Mouse (Mus musculus): Measurements from ENCODE around the gene Kcnk5.

Kcnk5 gene

GRCm38 (mm10) chr14:20113189-20113961 lies 68.2 kb downstream of the Kcnk5 start:
- no peak for DNase-seq

- DNase-seq, result no peak
These were observed 69.4 kb downstream of the Kcnk5 start for GRCm38 (mm10) chr14:20112218-20112617.

GRCm38 (mm10) chr14:20110945-20111344 lies 70.7 kb downstream of the Kcnk5 start:
- DNase-seq, result no peak

- no peak for DNase-seq
These were observed 75.3 kb downstream of the Kcnk5 start for GRCm38 (mm10) chr14:20106271-20106670.

- DNase-seq, result no peak
These were observed 78.4 kb downstream of the Kcnk5 start for GRCm38 (mm10) chr14:20103207-20103606.

- no peak for DNase-seq
These were observed 83.5 kb downstream of the Kcnk5 start for GRCm38 (mm10) chr14:20098061-20098460.

- DNase-seq, result no peak
These were observed 86.7 kb downstream of the Kcnk5 start for GRCm38 (mm10) chr14:20094942-20095341.

GRCm38 (mm10) chr14:20093493-20093892 lies 88.1 kb downstream of the Kcnk5 start:
- no peak for DNase-seq

All from cerebellum, adult 18-20 months (tissue).